Mouse (Mus musculus) thymus, adult 2 months (tissue): Measurements from ENCODE around the gene Wdr70. TPM values are rescaled to one million over a fixed set of nuclear protein-coding genes. Genes with fewer than 3 reads are reported as not detected.

Experiments used
- DNase-seq: peaks from one replicate; pipeline ENCODE4 v3.0.0; 2021
- H3K27ac ChIP-seq: fragments of 200-500 bp; 2 replicates; pipeline ENCODE4 v1.5.1; 2012; ENCODE audit warnings: low read length, control low read depth; ENCODE audit not compliant: control insufficient read depth, insufficient read depth
- H3K27me3 ChIP-seq: fragments of 200-500 bp; 2 replicates; pipeline ENCODE4 v1.6.1; 2012; ENCODE audit warnings: mild to moderate bottlenecking, low read length, moderate library complexity, mixed read lengths; ENCODE audit not compliant: control insufficient read depth, insufficient read depth
- H3K36me3 ChIP-seq: fragments of 200-500 bp; 2 replicates; pipeline ENCODE4 v1.6.1; 2012; ENCODE audit warnings: mild to moderate bottlenecking, low read length, moderate library complexity; ENCODE audit not compliant: control insufficient read depth, insufficient read depth
- H3K4me1 ChIP-seq: fragments of 200-500 bp; replicated peaks from 2 replicates; pipeline ENCODE4 v1.6.1; 2012; ENCODE audit warnings: low read length; ENCODE audit not compliant: control insufficient read depth, insufficient read depth
- H3K4me3 ChIP-seq: fragments of 200-500 bp; 2 replicates; pipeline ENCODE4 v1.5.1; 2012; ENCODE audit warnings: mild to moderate bottlenecking, low read length, control low read depth, moderate library complexity; ENCODE audit not compliant: control insufficient read depth, insufficient read depth
- CTCF ChIP-seq: fragments of 200-500 bp; IDR thresholded peaks from 2 replicates; pipeline ENCODE4 v1.5.1; 2012; ENCODE audit warnings: mild to moderate bottlenecking, control low read depth, low read length, moderate library complexity, borderline replicate concordance; ENCODE audit not compliant: control insufficient read depth, poor library complexity, insufficient read depth; ENCODE audit errors: extremely low read depth
- POLR2A ChIP-seq: fragments of 200-500 bp; IDR thresholded peaks from 2 replicates; pipeline ENCODE4 v1.6.1; 2012; ENCODE audit warnings: mild to moderate bottlenecking, low read length, control low read depth, moderate library complexity; ENCODE audit not compliant: control insufficient read depth, poor library complexity, insufficient read depth; ENCODE audit errors: extremely low read depth
- WGBS: fragments of 180-500 bp; shearing (Covaris S2); methylation state at CpG from one replicate; pipeline ENCODE4 v1.1.7; 2018; 5-methylcytosine and 5-hydroxymethylcytosine counted together
- polyA plus RNA-seq: library from polyadenylated mRNA; depleted of rRNA; stranded (reverse); fragments of >200 nt; gene quantifications from 2 replicates; pipeline ENCODE4 v1.2.3, GENCODE M21; 2012; rRNA removed

Gene Wdr70
- polyA plus RNA-seq, 1 experiment: 15.9 TPM

DNA sequence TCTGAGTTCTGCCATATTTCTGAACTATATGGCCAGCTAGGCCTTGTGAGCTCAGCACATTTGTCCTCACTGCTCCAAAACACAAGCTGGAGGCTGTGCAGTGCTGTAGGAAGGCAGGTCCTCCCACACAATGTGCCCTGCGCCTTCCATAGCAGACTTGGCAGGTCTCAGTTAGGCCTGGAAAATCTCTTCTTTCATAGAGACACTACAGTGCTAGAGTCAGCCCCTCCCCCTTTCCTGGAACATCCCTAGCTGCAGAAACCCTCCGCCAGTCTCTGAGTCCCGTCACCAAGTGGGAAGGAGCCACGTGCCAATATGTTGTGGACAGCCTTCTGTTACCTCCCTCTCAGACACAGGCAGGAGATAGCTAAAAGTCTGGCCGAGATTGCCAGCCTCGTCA is 273.5 kb downstream of the Wdr70 start:
- Histone ChIP-seq H3K4me3 (no peak overlapping the region), H3K27ac (no peak overlapping the region), H3K36me3 (no peaks in the 10 kb centered on the region), H3K27me3 (no peaks in the 10 kb centered on the region), H3K4me1 (no peaks in the 10 kb centered on the region)
- DNase-seq: no peak
- WGBS: 69% methylated on average over 6 of the region's 6 CpGs
- TF ChIP-seq POLR2A (no peak), CTCF (no peak)

- no peaks in the 10 kb centered on the region for H3K4me1 ChIP-seq
- DNase-seq: no peak
- H3K27ac ChIP-seq: no peak overlapping the region
- H3K27me3 ChIP-seq: no peaks in the 10 kb centered on the region
- no peak for TF ChIP-seq POLR2A
- H3K4me3 ChIP-seq: no peak overlapping the region
- 82% methylated on average over 6 of the region's 6 CpGs for WGBS
- no peaks in the 10 kb centered on the region for H3K36me3 ChIP-seq
Measured at GRCm38 (mm10) chr15:7823886-7824285, 275.1 kb downstream of the Wdr70 start.

Other genes with a start within 250 kb of the Wdr70 start
- 17.1 and 20.6 TPM in 2 replicates for gene Nup155, start 10.1 kb upstream of the Wdr70 start, polyA plus RNA-seq
- 6.3 and 7.2 TPM in 2 replicates for gene Cplane1, start 69.9 kb upstream of the Wdr70 start, polyA plus RNA-seq